In the genomic region with DNA sequence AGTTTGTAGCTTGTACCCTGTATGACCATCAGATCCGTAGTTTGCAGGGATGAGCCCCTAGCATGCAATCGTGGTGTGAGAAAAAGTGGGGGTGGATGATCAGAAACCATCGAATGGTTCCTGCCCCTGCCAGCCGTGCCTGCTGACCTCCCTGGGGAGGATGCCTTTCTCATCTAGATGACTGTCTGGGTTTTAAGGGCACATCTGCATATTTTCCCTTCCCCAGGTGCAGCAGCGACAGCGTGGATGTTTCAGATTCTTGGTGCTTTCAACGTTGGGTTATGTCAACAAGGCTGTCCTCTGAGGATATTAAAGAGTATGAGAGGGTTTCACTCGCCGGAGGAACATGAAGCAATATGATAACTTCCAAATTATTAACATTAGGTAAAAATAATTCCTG, we compare ENCODE assay signal across 18 mouse cellular contexts.
"Had no signal": no experiment of that assay in that cellular context is flagged by ENCODE, and none has a peak within 500 bp of the region (broad histone marks: within the 10 kb centered on the region; RNA-seq: fewer than 3 reads in every experiment).

No protein-coding gene starts in this region.

- H3K36me3 ChIP-seq: limb, embryonic 12.5 days; limb, embryonic 15.5 days; liver, embryonic 15.5 days; midbrain, embryonic 12.5 days; neural tube, embryonic 13.5 days had no signal

- H3K9me3 ChIP-seq: limb, embryonic 12.5 days; limb, embryonic 15.5 days; liver, embryonic 15.5 days; midbrain, embryonic 12.5 days; neural tube, embryonic 13.5 days had no signal

- DNase-seq: kidney, adult 18-20 months; kidney, adult 9 months; kidney, postnatal 14 days; kidney, postnatal 4 days; left cerebral cortex, postnatal 4 days; lung, adult 2 months; lung, postnatal 14 days; lung, postnatal 4 days; thymus, adult 18-20 months; thymus, postnatal 36 days had no signal

- ATAC-seq: midbrain, embryonic 16.5 days had no signal

- H3K4me1 ChIP-seq: limb, embryonic 12.5 days; limb, embryonic 15.5 days; midbrain, embryonic 12.5 days; neural tube, embryonic 13.5 days had no signal

- H3K9ac ChIP-seq: limb, embryonic 12.5 days; limb, embryonic 15.5 days; liver, embryonic 15.5 days; midbrain, embryonic 12.5 days; neural tube, embryonic 13.5 days had no signal

- H3K4me2 ChIP-seq: limb, embryonic 12.5 days; limb, embryonic 15.5 days; liver, embryonic 11.5 days; liver, embryonic 15.5 days; midbrain, embryonic 12.5 days; neural tube, embryonic 13.5 days had no signal

- H3K27me3 ChIP-seq: limb, embryonic 12.5 days; limb, embryonic 15.5 days; liver, embryonic 15.5 days; midbrain, embryonic 12.5 days; neural tube, embryonic 13.5 days had no signal

- H3K27ac ChIP-seq: limb, embryonic 12.5 days; limb, embryonic 15.5 days; liver, embryonic 15.5 days; midbrain, embryonic 12.5 days; neural tube, embryonic 13.5 days had no signal

- H3K4me3 ChIP-seq: limb, embryonic 12.5 days; limb, embryonic 15.5 days; liver, embryonic 15.5 days; midbrain, embryonic 12.5 days; myocyte; neural tube, embryonic 13.5 days had no signal
